Mouse (Mus musculus): ENCODE data around the gene Lhfpl2.

GRCm38 (mm10) chr13:94159478-94160220 lies 102.1 kb downstream of the Lhfpl2 start:
- TF ChIP-seq POLR2A (IDR thresholded peaks at IDR 0.05; ENCODE audit: control insufficient read depth, low read depth, low read length) (no peak), CTCF (IDR thresholded peaks at IDR 0.05; ENCODE audit: control insufficient read depth, insufficient read depth, insufficient replicate concordance, low read depth, low read length) (no peak)

All from testis, adult 2 months (tissue).